18 mouse cellular contexts compared by ENCODE assay signal in genomic region chr5:142262060-142262459, GRCm38 (mm10).
"Had no signal": no experiment of that assay in that cellular context is flagged by ENCODE, and none has a peak within 500 bp of the region (broad histone marks: within the 10 kb centered on the region; RNA-seq: fewer than 3 reads in every experiment).

No protein-coding gene starts in this region.

- H3K4me3 ChIP-seq: midbrain, embryonic 10.5 days; midbrain, embryonic 13.5 days; myocyte; neural tube, embryonic 13.5 days; neural tube, embryonic 15.5 days had no signal

- H3K36me3 ChIP-seq: midbrain, embryonic 10.5 days; midbrain, embryonic 13.5 days; neural tube, embryonic 13.5 days; neural tube, embryonic 15.5 days had no signal

- H3K27me3 ChIP-seq: midbrain, embryonic 13.5 days; neural tube, embryonic 13.5 days; neural tube, embryonic 15.5 days had no signal

- ATAC-seq: midbrain, embryonic 13.5 days; midbrain, embryonic 16.5 days had no signal

- H3K27ac ChIP-seq: liver, embryonic 14.5 days; midbrain, embryonic 10.5 days; midbrain, embryonic 13.5 days; neural tube, embryonic 13.5 days; neural tube, embryonic 15.5 days had no signal

- DNase-seq: lung, adult 18-20 months; lung, embryonic 14.5 days; lung, postnatal 10 days; lung, postnatal 4 days; retina, postnatal 1 day; right cerebral cortex, postnatal 25 days; right cerebral cortex, postnatal 4 days; spleen, adult 18-20 months; thymus, adult 18-20 months; thymus, postnatal 14 days; thymus, postnatal 36 days had no signal

- H3K4me1 ChIP-seq: midbrain, embryonic 13.5 days; neural tube, embryonic 13.5 days; neural tube, embryonic 15.5 days had no signal

- H3K4me2 ChIP-seq: lung, embryonic 14.5 days; midbrain, embryonic 13.5 days; neural tube, embryonic 13.5 days; neural tube, embryonic 15.5 days had no signal

- H3K9ac ChIP-seq: liver, embryonic 14.5 days; lung, embryonic 14.5 days; midbrain, embryonic 13.5 days; neural tube, embryonic 13.5 days; neural tube, embryonic 15.5 days had no signal

- H3K9me3 ChIP-seq: neural tube, embryonic 15.5 days had no signal
